Mouse (Mus musculus) bone marrow macrophage, adult 2 months (primary cell): ENCODE measurements around the gene Syt8.

ENCODE experiments used
- CTCF ChIP-seq: IDR thresholded peaks from 2 replicates; pipeline ENCODE4 v1.5.1; 2012; ENCODE audit warnings: low read depth, mild to moderate bottlenecking, low read length, moderate library complexity
- POLR2A ChIP-seq: IDR thresholded peaks from 2 replicates; pipeline ENCODE4 v1.6.1; 2012; ENCODE audit warnings: mild to moderate bottlenecking, low read depth, low read length, borderline replicate concordance

DNA sequence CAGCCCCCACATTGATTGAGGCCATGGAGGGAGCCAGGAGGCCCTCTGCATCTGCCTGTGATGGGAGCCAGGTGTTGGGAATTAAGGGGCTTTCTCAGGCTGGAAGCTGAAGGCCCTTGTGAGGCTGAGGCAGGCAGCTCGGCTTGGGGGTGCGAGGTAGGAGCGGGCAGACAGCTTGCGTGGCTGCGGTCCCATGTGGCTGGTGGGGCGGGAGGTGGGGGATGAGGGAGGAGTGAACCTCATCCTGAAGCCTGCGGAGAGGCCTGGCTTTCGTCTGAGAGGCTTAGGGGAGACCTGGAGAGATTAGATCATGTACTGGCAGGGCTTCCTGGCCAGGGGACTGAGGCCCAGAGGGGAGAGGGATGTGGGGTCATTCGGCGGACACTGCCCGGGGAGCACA is 48.5 kb downstream of the Syt8 start:
- TF ChIP-seq CTCF (no peak), POLR2A (no peak)
